Mouse (Mus musculus): ENCODE results near the gene 1700029P11Rik.

DNA sequence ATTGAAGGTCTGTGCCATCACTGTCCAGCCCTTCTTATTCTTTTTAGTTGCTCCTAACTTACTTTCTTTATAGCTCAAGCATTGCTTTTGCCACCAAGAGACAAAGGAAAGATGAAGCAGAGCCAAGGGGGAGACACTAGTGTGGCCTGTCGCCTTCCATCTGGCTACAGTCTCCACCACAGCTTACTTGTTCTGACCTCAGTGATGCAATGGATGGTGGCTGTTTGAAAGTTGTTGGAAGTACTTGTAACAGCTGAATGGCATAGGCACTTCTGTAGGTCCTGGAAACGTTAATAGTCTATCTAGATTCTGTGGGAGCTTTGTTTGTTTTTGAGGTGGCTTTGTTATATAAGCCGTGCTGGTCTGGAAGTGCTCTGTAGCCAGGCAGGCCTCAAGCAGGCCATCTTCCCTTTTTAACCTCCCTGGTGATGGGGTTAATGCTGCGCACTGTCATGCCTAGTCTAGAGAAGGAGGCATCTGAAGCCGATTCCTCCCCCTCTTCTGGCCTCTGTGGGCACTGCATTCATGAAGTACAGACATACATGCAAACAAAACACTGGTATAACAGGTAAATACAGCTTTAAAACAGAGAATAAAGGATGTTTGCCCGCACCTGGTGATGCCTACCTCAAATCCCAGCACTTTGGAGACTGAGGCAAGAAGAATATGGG lies 43.8 kb downstream of the 1700029P11Rik start:
- TF ChIP-seq MAZ (IDR thresholded peaks at IDR 0.05; ENCODE audit: low read depth, low read length) (no peak), USF1 (IDR thresholded peaks at IDR 0.05; ENCODE audit: low read depth, low read length) (no peak), CTCF (IDR thresholded peaks at IDR 0.05 in 2 of 3, conservative IDR thresholded peaks at IDR 0.05 in 1 of 3; ENCODE audit: control insufficient read depth in 1 of 3, insufficient read depth in 1 of 3, low read depth in 2 of 3, low read length in 3 of 3, poor library complexity in 1 of 3, severe bottlenecking in 1 of 3) (no peak), GATA1 (IDR thresholded peaks at IDR 0.05; ENCODE audit: low read depth, low read length) (no peak), POLR2A (IDR thresholded peaks at IDR 0.05; ENCODE audit: control insufficient read depth in 1 of 2, insufficient read depth in 1 of 2, low read depth in 1 of 2, low read length in 2 of 2, poor library complexity in 1 of 2) (no peak), MAX (IDR thresholded peaks at IDR 0.05; ENCODE audit: low read length) (no peak), ZMIZ1 (IDR thresholded peaks at IDR 0.05; ENCODE audit: low read depth, low read length) (no peak), EP300 (IDR thresholded peaks at IDR 0.05; ENCODE audit: low read depth in 1 of 2, low read length in 2 of 2) (no peak), ELF1 (IDR thresholded peaks at IDR 0.05; ENCODE audit: low read depth, low read length) (no peak), MAFK (IDR thresholded peaks at IDR 0.05; ENCODE audit: borderline replicate concordance, low read depth, low read length) (no peak), POLR2AphosphoS5 (IDR thresholded peaks at IDR 0.05; ENCODE audit: borderline replicate concordance, low read depth, low read length) (no peak), SMC3 (IDR thresholded peaks at IDR 0.05; ENCODE audit: low read depth, low read length) (0 out of 2 replicates have a peak, but pooled peaks have one; percentile 14), SIN3A (IDR thresholded peaks at IDR 0.05; ENCODE audit: low read length) (no peak), ZC3H11A (IDR thresholded peaks at IDR 0.05; ENCODE audit: low read depth, low read length) (no peak)

All from MEL (cell line).